Mouse (Mus musculus) intestine, embryonic 16.5 days (tissue): Measurements from ENCODE around the gene Romo1. TPM values are rescaled to one million over a fixed set of nuclear protein-coding genes. Genes with fewer than 3 reads are reported as not detected.
A peak's percentile ranks its signal among the peaks of the same experiment; 100 is the strongest.

Source experiments
- ATAC-seq: fragments of 200-750 bp; cut with Nextera tagmentation; 2 replicates; pipeline ENCODE4 v1.8.0; 2017; ENCODE audit warnings: moderate TSS enrichment, moderate library complexity
- H3K27ac ChIP-seq: fragments of 300-500 bp; sonication (generic); 2 replicates; pipeline ENCODE4 v1.5.1; 2014; ENCODE audit warnings: mild to moderate bottlenecking, low read length
- H3K27me3 ChIP-seq: fragments of 300-500 bp; sonication (generic); replicated peaks from 2 replicates; pipeline ENCODE4 v1.6.1; 2014; ENCODE audit warnings: low read length, control low read depth, mixed read lengths; ENCODE audit not compliant: control insufficient read depth, insufficient read depth
- H3K36me3 ChIP-seq: fragments of 300-500 bp; sonication (generic); 2 replicates; pipeline ENCODE4 v1.6.1; 2014; ENCODE audit warnings: low read length, control low read depth; ENCODE audit not compliant: control insufficient read depth, insufficient read depth
- H3K4me1 ChIP-seq: fragments of 300-500 bp; sonication (generic); 2 replicates; pipeline ENCODE4 v1.6.1; 2014; ENCODE audit warnings: low read length, control low read depth, mixed read lengths; ENCODE audit not compliant: control insufficient read depth, insufficient read depth
- H3K4me2 ChIP-seq: fragments of 300-500 bp; sonication (generic); 2 replicates; pipeline ENCODE4 v1.6.1; 2014; ENCODE audit warnings: low read depth, low read length, control low read depth
- H3K4me3 ChIP-seq: fragments of 300-500 bp; sonication (generic); 2 replicates; pipeline ENCODE4 v1.5.1; 2014; ENCODE audit warnings: mild to moderate bottlenecking, low read length
- H3K9ac ChIP-seq: fragments of 300-500 bp; sonication (generic); 2 replicates; pipeline ENCODE4 v1.6.1; 2014; ENCODE audit warnings: low read depth, low read length
- H3K9me3 ChIP-seq: fragments of 300-500 bp; sonication (generic); 2 replicates; pipeline ENCODE4 v1.6.1; 2016; ENCODE audit warnings: low read length, control low read depth; ENCODE audit not compliant: control insufficient read depth
- WGBS: fragments of 180-500 bp; shearing (Covaris S2); extraction: QIAGEN DNeasy Blood & Tissue Kit; methylation state at CpG from one replicate; pipeline ENCODE4 v1.1.7; 2014; 5-methylcytosine and 5-hydroxymethylcytosine counted together
- polyA plus RNA-seq: library from polyadenylated mRNA; unstranded; fragments of >200 nt; fragmentation: Nextera tagmentation; extraction: Ambion mirVana; gene quantifications from 2 replicates; pipeline ENCODE4 v1.2.1, GENCODE M21; 2015

Gene Romo1
- polyA plus RNA-seq, 1 experiment from 2014 or later: 367 TPM

- H3K9ac ChIP-seq: peak overlapping the region; percentile 94
These were observed 1.0 kb upstream of the Romo1 start for GRCm38 (mm10) chr2:156142820-156143219.

GRCm38 (mm10) chr2:156143367-156143766 lies 472 bp upstream of the Romo1 start:
- peak overlapping the region; percentile 94 for H3K9ac ChIP-seq
- no peaks in the 10 kb centered on the region for H3K9me3 ChIP-seq
- peak overlapping the region; percentile 70 for H3K4me2 ChIP-seq
- H3K4me3 ChIP-seq: peak overlapping the region; percentile 89
- peak overlapping the region; percentile 95 for H3K27ac ChIP-seq
- WGBS: 1% methylated on average over 16 of the region's 16 CpGs
- peaks cover 6% of the 10 kb centered on the region; the same call in 1 of the 2 replicates for H3K36me3 ChIP-seq
- peaks cover 5% of the 10 kb centered on the region; the same call in 1 of the 2 replicates for H3K4me1 ChIP-seq
- ATAC-seq: peak; percentile 10
- H3K27me3 ChIP-seq: no peaks in the 10 kb centered on the region

More at GRCm38 (mm10) chr2:156142820-156143219, 1.0 kb upstream of the Romo1 start:
- H3K4me1 ChIP-seq: peaks cover 5% of the 10 kb centered on the region; the same call in 1 of the 2 replicates
- no peak for ATAC-seq
- peaks cover 6% of the 10 kb centered on the region; the same call in 1 of the 2 replicates for H3K36me3 ChIP-seq
- peak overlapping the region; percentile 89; the same call in 1 of the 2 replicates for H3K4me3 ChIP-seq
- no peaks in the 10 kb centered on the region for H3K27me3 ChIP-seq
- WGBS: 80% methylated on average over 2 of the region's 2 CpGs
- no peak overlapping the region for H3K27ac ChIP-seq
- no peaks in the 10 kb centered on the region for H3K9me3 ChIP-seq
- peak overlapping the region; percentile 70 for H3K4me2 ChIP-seq

- Histone ChIP-seq H3K36me3 (peaks cover 6% of the 10 kb centered on the region), H3K27ac (no peak overlapping the region), H3K4me1 (peaks cover 5% of the 10 kb centered on the region), H3K9me3 (no peaks in the 10 kb centered on the region), H3K4me2 (no peak overlapping the region), H3K27me3 (no peaks in the 10 kb centered on the region), H3K9ac (no peak overlapping the region), H3K4me3 (no peak overlapping the region)
- ATAC-seq: no peak
- 61% methylated on average over 11 of the region's 11 CpGs for WGBS
These were observed 1.8 kb downstream of the Romo1 start for GRCm38 (mm10) chr2:156145486-156146130.

GRCm38 (mm10) chr2:156146272-156146989 lies 2.6 kb downstream of the Romo1 start:
- Histone ChIP-seq H3K9ac (no peak overlapping the region), H3K4me2 (no peak overlapping the region), H3K36me3 (peaks cover 3% of the 10 kb centered on the region; the same call in 1 of the 2 replicates), H3K9me3 (no peaks in the 10 kb centered on the region), H3K4me3 (no peak overlapping the region), H3K4me1 (peaks cover 5% of the 10 kb centered on the region), H3K27ac (no peak overlapping the region), H3K27me3 (no peaks in the 10 kb centered on the region)
- no peak for ATAC-seq
- 69% methylated on average over 5 of the region's 5 CpGs for WGBS

- peaks cover 5% of the 10 kb centered on the region for H3K4me1 ChIP-seq
- ATAC-seq: no peak
- H3K9ac ChIP-seq: no peak overlapping the region
- no peak overlapping the region for H3K4me3 ChIP-seq
- H3K9me3 ChIP-seq: no peaks in the 10 kb centered on the region
- H3K27ac ChIP-seq: no peak overlapping the region
- no peak overlapping the region for H3K4me2 ChIP-seq
- 85% methylated on average over 3 of the region's 3 CpGs for WGBS
- H3K27me3 ChIP-seq: no peaks in the 10 kb centered on the region
- H3K36me3 ChIP-seq: peaks cover 3% of the 10 kb centered on the region; the same call in 1 of the 2 replicates
These were observed 3.6 kb downstream of the Romo1 start for GRCm38 (mm10) chr2:156147316-156147915.

GRCm38 (mm10) chr2:156151538-156151937 lies 7.7 kb downstream of the Romo1 start:
- ATAC-seq: no peak
- Histone ChIP-seq H3K36me3 (peaks cover 4% of the 10 kb centered on the region; the same call in 1 of the 2 replicates), H3K4me1 (no peaks in the 10 kb centered on the region; the same call in 1 of the 2 replicates), H3K4me3 (no peak overlapping the region), H3K27ac (no peak overlapping the region), H3K9me3 (no peaks in the 10 kb centered on the region), H3K9ac (no peak overlapping the region), H3K4me2 (no peak overlapping the region), H3K27me3 (no peaks in the 10 kb centered on the region)

- Histone ChIP-seq H3K9ac (no peak overlapping the region), H3K27ac (no peak overlapping the region), H3K4me1 (no peaks in the 10 kb centered on the region), H3K27me3 (no peaks in the 10 kb centered on the region), H3K36me3 (peaks cover 12% of the 10 kb centered on the region), H3K4me2 (no peak overlapping the region), H3K4me3 (no peak overlapping the region), H3K9me3 (no peaks in the 10 kb centered on the region)
- 92% methylated on average over 1 of the region's 1 CpGs for WGBS
- ATAC-seq: no peak
These were observed 21.6 kb downstream of the Romo1 start for GRCm38 (mm10) chr2:156165478-156165877.

- no peaks in the 10 kb centered on the region for H3K4me1 ChIP-seq
- H3K36me3 ChIP-seq: peaks cover 14% of the 10 kb centered on the region
- no peak overlapping the region for H3K9ac ChIP-seq
- 92% methylated on average over 5 of the region's 5 CpGs for WGBS
- no peaks in the 10 kb centered on the region for H3K9me3 ChIP-seq
- H3K4me3 ChIP-seq: no peak overlapping the region
- no peak overlapping the region for H3K4me2 ChIP-seq
- no peaks in the 10 kb centered on the region for H3K27me3 ChIP-seq
- no peak for ATAC-seq
- H3K27ac ChIP-seq: no peak overlapping the region
These were observed 22.7 kb downstream of the Romo1 start for GRCm38 (mm10) chr2:156166557-156166956.

- no peak for ATAC-seq
- 78% methylated on average over 6 of the region's 6 CpGs for WGBS
- H3K4me3 ChIP-seq: no peak overlapping the region
- no peaks in the 10 kb centered on the region for H3K27me3 ChIP-seq
- H3K9me3 ChIP-seq: no peaks in the 10 kb centered on the region
- H3K4me1 ChIP-seq: peaks cover 11% of the 10 kb centered on the region
- no peak overlapping the region for H3K4me2 ChIP-seq
- no peak overlapping the region for H3K9ac ChIP-seq
- no peak overlapping the region for H3K27ac ChIP-seq
- H3K36me3 ChIP-seq: peaks cover 5% of the 10 kb centered on the region; the same call in 1 of the 2 replicates
These were observed 33.2 kb downstream of the Romo1 start for GRCm38 (mm10) chr2:156177079-156177478.
